Mouse (Mus musculus) gastrocnemius, adult 8-10 months (tissue): ENCODE results near the gene Bank1. TPM values are rescaled to one million over a fixed set of nuclear protein-coding genes. Genes with fewer than 3 reads are reported as not detected.

Source experiments
- DNase-seq, 2 experiments: peaks; one replicate each; pipeline ENCODE4 v3.0.0; 2022; ENCODE audit warnings: low spot score in 2 of 2
- total RNA-seq, 4 experiments: library from RNA; stranded (reverse); gene quantifications; 2 replicates each; pipeline ENCODE4 v1.2.4; 2022

The Bank1 gene
- total RNA-seq, 4 experiments from 2014 or later = 0.10 to 0.52 (median 0.38) TPM; not detected in 1

DNA sequence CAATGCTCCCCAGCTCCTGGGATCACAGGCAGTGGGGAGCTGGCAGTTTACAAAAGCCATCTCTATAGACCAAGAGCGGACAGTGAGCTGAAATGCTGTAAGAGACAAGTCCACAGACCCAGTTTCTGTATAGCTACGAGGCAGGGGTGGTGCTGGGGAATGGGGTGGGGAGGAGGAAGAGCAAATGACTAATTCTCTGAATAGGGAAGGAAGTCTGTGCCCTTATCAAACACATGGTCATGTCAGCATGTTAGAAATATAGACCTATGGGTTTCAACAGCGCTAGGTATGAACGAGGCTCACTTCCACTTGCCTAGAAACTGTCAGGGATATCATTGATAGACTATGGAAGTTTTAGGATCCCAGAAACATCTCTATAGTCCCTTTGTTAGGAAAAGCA lies 73.0 kb downstream of the Bank1 start:
- no peak for DNase-seq

DNA sequence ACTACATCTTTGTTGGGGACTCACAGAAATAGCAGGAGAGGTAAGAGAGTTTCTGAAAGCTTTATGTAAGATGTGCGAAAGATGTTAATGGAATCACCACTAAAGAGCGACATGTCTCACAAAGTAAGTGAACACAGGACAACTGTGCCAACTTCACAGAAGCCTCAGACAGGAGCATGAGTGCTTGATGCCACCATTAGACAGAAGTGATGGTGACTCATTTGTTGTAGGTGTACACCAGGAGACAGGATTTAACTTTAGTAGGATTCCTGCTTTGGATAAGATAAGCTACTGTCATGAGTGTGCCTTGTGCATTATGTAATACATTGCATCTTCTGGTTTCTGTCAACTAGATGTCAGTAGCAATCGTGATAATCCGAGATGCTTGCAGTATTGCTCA lies 74.3 kb downstream of the Bank1 start:
- no peak for DNase-seq

- DNase-seq = no peak
These were observed 78.5 kb downstream of the Bank1 start for GRCm38 (mm10) chr3:136247331-136247730.

GRCm38 (mm10) chr3:136244931-136245330 lies 80.9 kb downstream of the Bank1 start:
- DNase-seq = no peak

- DNase-seq = no peak
These were observed 87.1 kb downstream of the Bank1 start for GRCm38 (mm10) chr3:136238790-136239189.

GRCm38 (mm10) chr3:136233507-136233906 lies 92.4 kb downstream of the Bank1 start:
- no peak for DNase-seq

DNA sequence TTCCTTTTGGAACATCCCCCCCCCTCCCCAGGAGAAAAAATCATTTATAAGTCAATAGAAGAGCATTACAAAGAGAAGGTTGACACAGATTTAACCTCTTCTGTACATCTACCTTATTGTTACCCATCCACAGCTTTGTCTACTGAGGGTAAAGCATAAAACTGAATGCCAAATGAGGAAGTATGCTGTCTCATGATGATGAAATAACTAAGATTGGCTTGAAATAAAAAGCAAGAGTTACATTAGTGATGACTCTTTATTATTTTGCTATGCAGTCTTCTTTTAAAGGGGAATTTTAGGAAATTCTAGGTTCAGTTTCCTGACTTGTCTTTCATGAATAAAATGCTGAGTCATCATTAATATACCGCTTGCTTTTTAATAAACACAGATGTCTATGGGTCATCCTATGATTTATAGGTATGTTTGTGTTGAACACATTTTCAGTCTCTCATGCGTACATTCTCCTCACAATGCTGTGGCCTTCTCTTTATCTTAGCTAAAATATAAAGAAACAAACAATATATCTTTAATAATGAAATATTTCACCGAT lies 95.2 kb downstream of the Bank1 start:
- DNase-seq = no peak

GRCm38 (mm10) chr3:136189661-136190228 lies 136.1 kb downstream of the Bank1 start:
- DNase-seq = no peak

- no peak for DNase-seq
These were observed 139.2 kb downstream of the Bank1 start for GRCm38 (mm10) chr3:136186548-136187113.

DNA sequence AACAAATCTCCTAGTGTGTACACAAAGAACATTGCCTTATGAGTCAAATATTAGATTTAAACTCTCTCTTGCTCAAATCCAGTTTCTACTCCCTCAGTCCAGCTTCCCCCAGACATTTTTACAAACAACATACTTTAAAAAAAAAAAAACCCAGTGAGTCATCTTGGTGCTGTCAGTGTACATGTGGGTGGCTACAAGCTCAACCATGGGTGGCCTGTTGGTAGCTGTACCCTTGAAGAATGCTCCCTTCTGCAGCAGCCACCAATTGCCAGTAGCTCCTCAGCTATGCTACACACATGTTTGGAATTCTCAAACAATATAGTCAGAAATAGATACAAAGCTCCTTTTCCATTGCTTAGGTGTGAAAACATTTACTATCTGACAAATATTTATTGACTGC lies 154.2 kb downstream of the Bank1 start:
- no peak for DNase-seq

GRCm38 (mm10) chr3:136168071-136168470 lies 157.8 kb downstream of the Bank1 start:
- DNase-seq = no peak

DNA sequence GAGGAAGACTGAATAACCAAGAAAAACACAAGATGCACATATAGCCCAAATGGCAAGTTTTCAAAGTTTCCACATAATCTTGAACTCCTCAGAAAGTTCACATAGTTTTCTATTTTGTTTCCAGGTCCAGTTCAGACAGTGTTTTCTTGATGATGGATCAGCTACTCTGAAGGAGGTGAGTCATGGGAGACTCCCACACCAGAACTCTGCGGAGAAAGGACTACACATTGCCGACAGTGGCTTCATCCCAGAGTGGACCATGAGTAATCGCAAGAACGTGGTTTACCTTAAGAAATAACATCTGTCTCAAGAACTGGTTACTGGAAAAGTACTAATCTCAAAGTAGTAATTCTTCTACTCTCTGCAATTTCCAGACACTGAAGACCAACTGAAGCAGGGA lies 159.2 kb downstream of the Bank1 start:
- no peak for DNase-seq

GRCm38 (mm10) chr3:136166033-136166361 lies 159.9 kb downstream of the Bank1 start:
- no peak for DNase-seq

GRCm38 (mm10) chr3:136165167-136166032 lies 160.5 kb downstream of the Bank1 start:
- peak in 1 of 2 experiments; percentile 37 for DNase-seq

DNA sequence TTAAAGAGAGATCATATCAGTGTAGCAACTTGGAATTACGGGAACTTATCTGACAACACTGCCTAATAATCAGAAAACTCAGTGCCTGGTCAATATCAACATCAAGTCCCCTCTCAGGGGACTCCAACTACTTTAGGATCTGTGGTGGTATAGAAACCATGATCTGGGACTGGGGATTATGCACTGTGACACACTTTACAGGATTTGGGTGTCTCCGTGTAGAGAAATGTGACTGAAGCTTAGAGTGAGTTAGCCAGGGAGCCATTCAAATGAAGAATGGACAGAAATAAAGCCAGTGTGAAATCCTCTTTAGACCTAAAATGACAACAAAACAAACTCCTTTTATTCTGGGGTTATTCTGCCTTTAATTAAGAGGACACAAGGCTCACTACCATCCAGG lies 167.8 kb downstream of the Bank1 start:
- no peak for DNase-seq

DNA sequence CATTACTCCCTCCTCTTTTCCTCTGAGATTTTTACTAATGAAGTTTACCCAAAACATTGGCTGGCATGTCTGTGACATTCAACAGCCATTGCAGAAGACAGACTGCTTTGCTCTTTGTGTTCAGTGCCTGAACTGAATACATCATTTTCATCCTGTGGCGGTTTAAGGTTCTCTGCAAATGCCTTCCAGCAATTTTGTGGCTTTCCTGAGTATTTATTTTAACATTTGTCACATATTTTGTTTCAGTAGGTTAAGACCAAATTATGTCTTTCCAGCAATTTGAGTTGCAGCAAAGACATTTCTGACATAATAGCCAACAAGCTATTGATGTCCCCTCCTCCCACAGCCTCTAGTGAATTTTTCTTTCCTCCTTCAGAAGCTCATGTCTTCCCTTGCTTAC lies 170.3 kb downstream of the Bank1 start:
- DNase-seq = no peak

DNA sequence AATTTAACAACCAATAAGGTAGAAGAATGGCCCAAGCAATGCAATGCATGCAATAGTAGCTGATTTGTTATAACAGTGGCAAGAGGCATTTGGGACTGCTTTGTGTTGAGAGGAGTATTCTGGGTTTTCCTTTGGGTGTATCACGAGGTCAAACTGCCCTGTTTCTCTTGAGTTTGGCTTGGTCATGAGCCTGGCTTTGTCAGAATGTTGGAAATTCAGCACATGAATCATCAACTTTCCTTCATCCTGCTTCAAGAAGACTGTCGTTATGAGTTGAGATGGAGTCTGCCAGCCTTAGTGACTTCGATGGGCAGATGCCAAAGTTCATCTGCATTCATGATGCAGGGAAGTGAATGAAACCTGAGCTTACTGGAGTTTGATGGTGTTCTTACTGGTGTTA lies 175.0 kb downstream of the Bank1 start:
- DNase-seq = no peak

- no peak for DNase-seq
These were observed 178.7 kb downstream of the Bank1 start for GRCm38 (mm10) chr3:136147166-136147565.

GRCm38 (mm10) chr3:136132013-136132412 lies 193.9 kb downstream of the Bank1 start:
- DNase-seq = no peak

DNA sequence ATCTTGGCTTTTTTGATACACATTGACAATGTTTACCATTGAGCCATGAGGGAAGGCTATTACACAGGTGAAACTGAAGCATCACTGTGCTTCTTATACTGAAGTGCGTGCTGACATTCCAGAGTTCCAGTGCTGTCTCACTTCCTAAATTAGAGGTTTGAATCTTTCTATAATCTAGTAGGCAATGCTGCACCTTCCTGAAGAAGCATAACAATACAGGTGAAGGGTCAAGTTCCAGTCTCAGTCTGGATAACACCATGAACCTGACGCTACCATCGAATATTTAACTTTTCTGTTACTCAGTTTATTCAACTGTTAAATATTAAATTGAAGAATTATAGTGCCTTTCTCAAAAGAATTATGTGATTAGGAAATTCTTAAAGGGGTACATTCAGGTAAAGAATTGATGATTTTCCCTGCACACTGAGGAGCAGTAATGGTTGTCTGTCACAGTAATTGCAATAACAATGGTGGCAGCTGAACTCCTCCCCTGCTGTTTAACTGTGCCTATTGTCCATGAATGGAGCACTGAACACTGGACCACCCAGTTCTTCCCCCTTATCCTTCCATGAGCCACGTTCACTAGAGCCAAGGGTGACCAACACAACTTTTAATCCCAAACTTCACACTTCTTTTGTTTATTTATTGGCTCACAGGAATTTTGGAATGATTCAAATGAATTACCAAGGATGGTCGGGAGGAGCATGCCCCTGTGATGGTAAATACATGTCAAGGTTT lies 210.2 kb downstream of the Bank1 start:
- DNase-seq = no peak

GRCm38 (mm10) chr3:136109411-136110139 lies 216.3 kb downstream of the Bank1 start:
- DNase-seq = no peak
